21 mouse cellular contexts compared by ENCODE assay signal in genomic region chr10:32577276-32577580, GRCm38 (mm10).
A peak's percentile ranks its signal among the peaks of the same experiment; 100 is the strongest.
DNase-seq lines count a peak whose midpoint lies in the region; ATAC-seq and TF ChIP-seq lines count a peak whose summit lies in the region.
"Had no signal": no experiment of that assay in that cellular context is flagged by ENCODE, and none has a peak within 500 bp of the region (broad histone marks: within the 10 kb centered on the region; RNA-seq: fewer than 3 reads in every experiment).

No protein-coding gene starts in this region.

- no peak overlapping the region for H3K27ac ChIP-seq in forebrain, embryonic 11.5 days (ENCODE audit: low read depth, low read length)
- no peak overlapping the region for H3K27ac ChIP-seq in forebrain, embryonic 10.5 days
- H3K27ac ChIP-seq in forebrain, embryonic 16.5 days (ENCODE audit: low read length): peak overlapping the region; percentile 47; the same call in 1 of the 2 replicates
- H3K27ac ChIP-seq in hindbrain, postnatal 0 days: no peak overlapping the region
- H3K27ac ChIP-seq in left cerebral cortex, adult 2 months: no peak overlapping the region
- H3K27ac ChIP-seq: liver, embryonic 14.5 days; neural tube, embryonic 12.5 days had no signal

- H3K9me3 ChIP-seq in forebrain, embryonic 11.5 days (ENCODE audit: control insufficient read depth, low read length): no peaks in the 10 kb centered on the region
- H3K9me3 ChIP-seq in forebrain, embryonic 10.5 days: peaks cover 9% of the 10 kb centered on the region; the same call in 1 of the 2 replicates
- H3K9me3 ChIP-seq in forebrain, embryonic 16.5 days (ENCODE audit: control insufficient read depth, low read length): peaks cover 3% of the 10 kb centered on the region; the same call in 1 of the 2 replicates
- no peaks in the 10 kb centered on the region; the same call in 1 of the 2 replicates for H3K9me3 ChIP-seq in hindbrain, postnatal 0 days (ENCODE audit: low read length)
- H3K9me3 ChIP-seq: megakaryocyte, embryonic 14.5 days; neural tube, embryonic 12.5 days had no signal

- no peak overlapping the region for H3K4me2 ChIP-seq in forebrain, embryonic 11.5 days (ENCODE audit: low read depth, low read length, severe bottlenecking)
- H3K4me2 ChIP-seq in forebrain, embryonic 16.5 days (ENCODE audit: low read length): peak overlapping the region; percentile 13; the same call in 1 of the 2 replicates
- no peak overlapping the region for H3K4me2 ChIP-seq in hindbrain, postnatal 0 days (ENCODE audit: low read depth, low read length)
- H3K4me2 ChIP-seq: heart, embryonic 11.5 days; neural tube, embryonic 12.5 days had no signal

- TF ChIP-seq CTCF in hindbrain, postnatal 0 days (IDR thresholded peaks at IDR 0.05; ENCODE audit: low read depth): no peak
- no peak for TF ChIP-seq CTCF in left cerebral cortex, adult 2 months (IDR thresholded peaks at IDR 0.05)

- WGBS in forebrain, embryonic 11.5 days: 31% methylated on average over 3 of the region's 3 CpGs
- WGBS in forebrain, embryonic 10.5 days: 44% methylated on average over 3 of the region's 3 CpGs
- WGBS in forebrain, embryonic 16.5 days: 18% methylated on average over 3 of the region's 3 CpGs
- 19% methylated on average over 3 of the region's 3 CpGs for WGBS in hindbrain, postnatal 0 days

- no peak overlapping the region for H3K9ac ChIP-seq in forebrain, embryonic 11.5 days (ENCODE audit: low read length)
- H3K9ac ChIP-seq in forebrain, embryonic 16.5 days (replicated peaks; ENCODE audit: low read depth, low read length): no peak overlapping the region
- H3K9ac ChIP-seq in hindbrain, postnatal 0 days (replicated peaks; ENCODE audit: low read length): no peak overlapping the region
- H3K9ac ChIP-seq: liver, embryonic 14.5 days; neural tube, embryonic 12.5 days had no signal

- DNase-seq in forebrain, embryonic 11.5 days (ENCODE audit: low spot score): no peak
- no peak for DNase-seq in forebrain, embryonic 10.5 days (ENCODE audit: extremely low spot score, low spot score)
- peak; percentile 50 for DNase-seq in hindbrain, postnatal 0 days (ENCODE audit: low spot score)
- DNase-seq in thymus, postnatal 25 days: no peak
- DNase-seq in yolk sac, embryonic 10.5 days (ENCODE audit: low spot score): no peak
- no peak for DNase-seq in thymus, postnatal 10 days (ENCODE audit: low spot score in 2 of 2)
- no peak for DNase-seq in left cerebral cortex, adult 2 months (ENCODE audit: extremely low spot score in 1 of 2, low spot score in 2 of 2)
- DNase-seq: cerebellum, adult 11-12 months; cerebellum, postnatal 36 days; gastrocnemius, postnatal 36 days; heart, postnatal 4 days; kidney, adult 2 months; kidney, postnatal 4 days; lung, postnatal 10 days had no signal

- H3K36me3 ChIP-seq in forebrain, embryonic 11.5 days (ENCODE audit: control insufficient read depth, insufficient read depth, low read length): no peaks in the 10 kb centered on the region
- no peaks in the 10 kb centered on the region for H3K36me3 ChIP-seq in forebrain, embryonic 10.5 days (replicated peaks)
- no peaks in the 10 kb centered on the region for H3K36me3 ChIP-seq in forebrain, embryonic 16.5 days (ENCODE audit: control insufficient read depth, insufficient read depth)
- no peaks in the 10 kb centered on the region for H3K36me3 ChIP-seq in hindbrain, postnatal 0 days (ENCODE audit: insufficient read depth, low read length)
- H3K36me3 ChIP-seq: neural tube, embryonic 12.5 days had no signal

- H3K27me3 ChIP-seq in forebrain, embryonic 11.5 days (ENCODE audit: control insufficient read depth, insufficient read depth, low read length): no peaks in the 10 kb centered on the region
- no peaks in the 10 kb centered on the region for H3K27me3 ChIP-seq in forebrain, embryonic 10.5 days (ENCODE audit: poor library complexity, severe bottlenecking)
- H3K27me3 ChIP-seq in forebrain, embryonic 16.5 days (replicated peaks; ENCODE audit: control insufficient read depth, insufficient read depth, low read length): no peaks in the 10 kb centered on the region
- H3K27me3 ChIP-seq in hindbrain, postnatal 0 days (ENCODE audit: insufficient read depth, low read length): no peaks in the 10 kb centered on the region
- H3K27me3 ChIP-seq: CH12.LX; megakaryocyte, embryonic 14.5 days; neural tube, embryonic 12.5 days had no signal

- no peaks in the 10 kb centered on the region for H3K4me1 ChIP-seq in forebrain, embryonic 11.5 days (replicated peaks; ENCODE audit: control insufficient read depth, insufficient read depth, low read length)
- peaks cover 6% of the 10 kb centered on the region for H3K4me1 ChIP-seq in forebrain, embryonic 10.5 days
- peaks cover 4% of the 10 kb centered on the region for H3K4me1 ChIP-seq in forebrain, embryonic 16.5 days (replicated peaks; ENCODE audit: control insufficient read depth, insufficient read depth, low read length)
- no peaks in the 10 kb centered on the region for H3K4me1 ChIP-seq in hindbrain, postnatal 0 days (ENCODE audit: insufficient read depth, low read length)
- H3K4me1 ChIP-seq: megakaryocyte, embryonic 14.5 days; neural tube, embryonic 12.5 days had no signal

- no peak overlapping the region for H3K4me3 ChIP-seq in forebrain, embryonic 11.5 days (ENCODE audit: low read depth, low read length)
- H3K4me3 ChIP-seq in forebrain, embryonic 10.5 days: no peak overlapping the region
- H3K4me3 ChIP-seq in forebrain, embryonic 16.5 days (replicated peaks; ENCODE audit: low read length): no peak overlapping the region
- no peak overlapping the region for H3K4me3 ChIP-seq in hindbrain, postnatal 0 days (ENCODE audit: low read length)
- no peak overlapping the region for H3K4me3 ChIP-seq in left cerebral cortex, adult 2 months
- H3K4me3 ChIP-seq: megakaryocyte, embryonic 14.5 days; neural tube, embryonic 12.5 days had no signal

- ATAC-seq in forebrain, embryonic 11.5 days (replicated peaks; ENCODE audit: low FRiP score): 0 out of 2 replicates have a peak, but pooled peaks have one; percentile 18
- peak; percentile 65 for ATAC-seq in forebrain, embryonic 16.5 days
- no peak for ATAC-seq in hindbrain, postnatal 0 days
- ATAC-seq: activated CD4-positive, CD25-positive, alpha-beta regulatory T cell, adult 4 months had no signal

- intact Hi-C loops in left cerebral cortex, adult 2 months (cut with DNase I): no loop called here
